In the genomic region with DNA sequence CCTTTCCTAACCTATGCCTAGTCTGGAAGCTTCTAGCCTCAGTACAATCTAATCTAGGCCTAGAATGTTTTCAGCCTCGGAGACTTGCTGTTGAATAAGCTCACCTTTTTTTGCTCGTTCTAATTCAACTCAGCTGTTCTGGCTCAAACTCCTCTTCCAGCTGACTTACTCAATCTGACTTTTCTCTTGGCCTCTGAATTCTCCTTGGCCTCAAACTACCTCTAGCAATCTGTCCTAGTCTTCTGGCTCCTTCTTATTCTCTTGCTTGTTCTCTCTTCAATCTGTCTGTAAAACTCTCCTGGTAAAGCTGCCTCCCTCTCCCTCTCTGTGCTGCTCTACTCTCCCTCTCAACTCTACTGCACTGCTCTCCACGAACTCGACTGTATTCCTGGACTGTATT, we compare ENCODE assay signal across 30 mouse cellular contexts. TPM values are rescaled to one million over a fixed set of nuclear protein-coding genes. Genes with fewer than 3 reads are reported as not detected.
DNase-seq lines count a peak whose midpoint lies in the region; ATAC-seq and TF ChIP-seq lines count a peak whose summit lies in the region.
"Had no signal": no experiment of that assay in that cellular context is flagged by ENCODE, and none has a peak within 500 bp of the region (broad histone marks: within the 10 kb centered on the region; RNA-seq: fewer than 3 reads in every experiment).

No protein-coding gene starts in this region.

- H3K4me2 ChIP-seq in embryonic facial prominence, embryonic 14.5 days (ENCODE audit: low read depth, low read length), result no peak overlapping the region
- no peak overlapping the region for H3K4me2 ChIP-seq in heart, embryonic 12.5 days
- H3K4me2 ChIP-seq in lung, postnatal 0 days (replicated peaks; ENCODE audit: low read depth, low read length), result no peak overlapping the region
- H3K4me2 ChIP-seq: embryonic facial prominence, embryonic 12.5 days; forebrain, embryonic 12.5 days; heart, embryonic 15.5 days; kidney, embryonic 15.5 days; limb, embryonic 15.5 days; liver, embryonic 13.5 days; neural tube, embryonic 15.5 days had no signal

- no peaks in the 10 kb centered on the region for H3K9me3 ChIP-seq in embryonic facial prominence, embryonic 14.5 days (ENCODE audit: control insufficient read depth, low read length)
- no peaks in the 10 kb centered on the region for H3K9me3 ChIP-seq in embryonic facial prominence, embryonic 10.5 days
- no peaks in the 10 kb centered on the region for H3K9me3 ChIP-seq in heart, embryonic 12.5 days (replicated peaks)
- no peaks in the 10 kb centered on the region for H3K9me3 ChIP-seq in lung, postnatal 0 days (ENCODE audit: low read length)
- H3K9me3 ChIP-seq: embryonic facial prominence, embryonic 12.5 days; forebrain, embryonic 12.5 days; heart, embryonic 15.5 days; kidney, embryonic 15.5 days; limb, embryonic 15.5 days; liver, embryonic 13.5 days; neural tube, embryonic 15.5 days had no signal

- no peak for ATAC-seq in embryonic facial prominence, embryonic 14.5 days (ENCODE audit: low read depth)
- ATAC-seq in heart, embryonic 12.5 days (ENCODE audit: insufficient number of reproducible peaks, low FRiP score), result no peak
- ATAC-seq in lung, postnatal 0 days, result no peak
- ATAC-seq: hindbrain, embryonic 16.5 days had no signal

- TF ChIP-seq EP300 in lung, postnatal 0 days (IDR thresholded peaks at IDR 0.05), result no peak

- no peak for TF ChIP-seq CTCF in lung, postnatal 0 days (IDR thresholded peaks at IDR 0.05)

- 46% methylated on average over 4 of the region's 4 CpGs for WGBS in embryonic facial prominence, embryonic 14.5 days
- WGBS in embryonic facial prominence, embryonic 10.5 days, result 79% methylated on average over 4 of the region's 4 CpGs
- 70% methylated on average over 4 of the region's 4 CpGs for WGBS in heart, embryonic 12.5 days
- WGBS in lung, postnatal 0 days, result 76% methylated on average over 4 of the region's 4 CpGs

- peak; percentile 41 for DNase-seq in embryonic facial prominence, embryonic 14.5 days (ENCODE audit: low spot score)
- DNase-seq in embryonic facial prominence, embryonic 10.5 days (ENCODE audit: low spot score), result no peak
- peak; percentile 27 for DNase-seq in heart, adult 8-10 months (ENCODE audit: low spot score)
- peak; percentile 52 for DNase-seq in lung, postnatal 0 days (ENCODE audit: low spot score)
- no peak for DNase-seq in lung, adult 18-20 months
- no peak for DNase-seq in right cerebral cortex, adult 2 months (ENCODE audit: low spot score in 2 of 2)
- no peak for DNase-seq in neural tube, embryonic 10.5 days (ENCODE audit: extremely low spot score, low spot score)
- DNase-seq: adrenal gland, postnatal 10 days; cerebellum, adult 11 months; cerebellum, adult 9-10 months; cerebellum, postnatal 36 days; kidney, adult 18-20 months; kidney, postnatal 25 days; liver, embryonic 13.5 days; lung, adult 2 months; lung, postnatal 14 days; midbrain, embryonic 14.5 days; right cerebral cortex, adult 18-20 months; right cerebral cortex, postnatal 4 days; thymus, adult 2 months; thymus, postnatal 36 days had no signal

- peaks cover 86% of the 10 kb centered on the region for H3K36me3 ChIP-seq in embryonic facial prominence, embryonic 14.5 days (ENCODE audit: control insufficient read depth, insufficient read depth, low read length)
- peaks cover 88% of the 10 kb centered on the region for H3K36me3 ChIP-seq in embryonic facial prominence, embryonic 10.5 days (replicated peaks)
- H3K36me3 ChIP-seq in heart, embryonic 12.5 days, result peaks cover 66% of the 10 kb centered on the region
- peaks cover 25% of the 10 kb centered on the region; the same call in 1 of the 2 replicates for H3K36me3 ChIP-seq in lung, postnatal 0 days (ENCODE audit: insufficient read depth, low read length)

- no peaks in the 10 kb centered on the region for H3K27me3 ChIP-seq in embryonic facial prominence, embryonic 14.5 days (replicated peaks; ENCODE audit: control insufficient read depth, insufficient read depth, low read length)
- H3K27me3 ChIP-seq in embryonic facial prominence, embryonic 10.5 days (replicated peaks; ENCODE audit: low read depth, poor library complexity, severe bottlenecking), result no peaks in the 10 kb centered on the region
- H3K27me3 ChIP-seq in heart, embryonic 12.5 days (replicated peaks), result no peaks in the 10 kb centered on the region
- no peaks in the 10 kb centered on the region for H3K27me3 ChIP-seq in lung, postnatal 0 days (replicated peaks; ENCODE audit: insufficient read depth, low read length)
- H3K27me3 ChIP-seq: CH12.LX; embryonic facial prominence, embryonic 12.5 days; forebrain, embryonic 12.5 days; heart, embryonic 15.5 days; kidney, embryonic 15.5 days; limb, embryonic 15.5 days; liver, embryonic 13.5 days; neural tube, embryonic 15.5 days had no signal

- H3K27ac ChIP-seq in embryonic facial prominence, embryonic 14.5 days (replicated peaks; ENCODE audit: low read depth, low read length), result no peak overlapping the region
- no peak overlapping the region for H3K27ac ChIP-seq in embryonic facial prominence, embryonic 10.5 days (replicated peaks)
- H3K27ac ChIP-seq in heart, embryonic 12.5 days (ENCODE audit: poor library complexity, severe bottlenecking), result no peak overlapping the region
- H3K27ac ChIP-seq in lung, postnatal 0 days (ENCODE audit: low read length), result no peak overlapping the region
- H3K27ac ChIP-seq: embryonic facial prominence, embryonic 12.5 days; forebrain, embryonic 12.5 days; heart, embryonic 15.5 days; limb, embryonic 15.5 days; liver, embryonic 13.5 days; neural tube, embryonic 15.5 days had no signal

- H3K4me3 ChIP-seq in embryonic facial prominence, embryonic 14.5 days (ENCODE audit: low read depth, low read length), result no peak overlapping the region
- H3K4me3 ChIP-seq in embryonic facial prominence, embryonic 10.5 days, result no peak overlapping the region
- no peak overlapping the region for H3K4me3 ChIP-seq in heart, embryonic 12.5 days
- no peak overlapping the region for H3K4me3 ChIP-seq in lung, postnatal 0 days (ENCODE audit: low read depth, low read length)
- H3K4me3 ChIP-seq: embryonic facial prominence, embryonic 12.5 days; forebrain, embryonic 12.5 days; heart, embryonic 15.5 days; kidney, embryonic 15.5 days; limb, embryonic 15.5 days; liver, embryonic 13.5 days; neural tube, embryonic 15.5 days had no signal

- H3K9ac ChIP-seq in embryonic facial prominence, embryonic 14.5 days (ENCODE audit: low read depth, low read length), result no peak overlapping the region
- no peak overlapping the region for H3K9ac ChIP-seq in heart, embryonic 12.5 days
- no peak overlapping the region for H3K9ac ChIP-seq in lung, postnatal 0 days (replicated peaks; ENCODE audit: low read depth)
- H3K9ac ChIP-seq: embryonic facial prominence, embryonic 12.5 days; forebrain, embryonic 12.5 days; heart, embryonic 15.5 days; kidney, embryonic 15.5 days; limb, embryonic 15.5 days; liver, embryonic 13.5 days; neural tube, embryonic 15.5 days had no signal

- H3K4me1 ChIP-seq in embryonic facial prominence, embryonic 14.5 days (ENCODE audit: control insufficient read depth, insufficient read depth, low read length), result no peaks in the 10 kb centered on the region
- peaks cover 16% of the 10 kb centered on the region for H3K4me1 ChIP-seq in embryonic facial prominence, embryonic 10.5 days
- H3K4me1 ChIP-seq in heart, embryonic 12.5 days (replicated peaks), result peaks cover 7% of the 10 kb centered on the region
- H3K4me1 ChIP-seq in lung, postnatal 0 days (ENCODE audit: insufficient read depth, low read depth, low read length), result peaks cover 5% of the 10 kb centered on the region; the same call in 1 of the 2 replicates
- H3K4me1 ChIP-seq: forebrain, embryonic 12.5 days; limb, embryonic 15.5 days; liver, embryonic 13.5 days; neural tube, embryonic 15.5 days had no signal

RNA-seq across cellular contexts. Expression of a gene that starts 35.6 kb away (rescaled TPM):
- polyA plus RNA-seq in embryonic facial prominence, embryonic 14.5 days (2014; fragmentation: Nextera tagmentation; extraction: Ambion mirVana), result 102 and 112 TPM in 2 replicates
- 83.0 and 94.0 TPM in 2 replicates for polyA plus RNA-seq in embryonic facial prominence, embryonic 10.5 days (2016; fragmentation: Nextera tagmentation; extraction: Ambion mirVana)
- total RNA-seq in heart, adult 8-10 months (2022), result 10 to 100 TPM; 11.7 to 13.5 (median 12.8) TPM
- 54.1 and 58.4 TPM in 2 replicates for polyA plus RNA-seq in heart, embryonic 12.5 days (2016; fragmentation: Nextera tagmentation; extraction: Ambion mirVana)
- 96.7 and 97.3 TPM in 2 replicates for polyA plus RNA-seq in lung, postnatal 0 days (2015; fragmentation: Nextera tagmentation; extraction: Ambion mirVana)

Comparison
In these comparisons a context has a peak if more than half of its experiments do, and no peak if none do; other contexts are left out.
1. DNase-seq: peak in embryonic facial prominence, embryonic 14.5 days (single experiment), heart, adult 8-10 months (single experiment) and lung, postnatal 0 days (single experiment); none in embryonic facial prominence, embryonic 10.5 days (single experiment), lung, adult 18-20 months (0 of 2), right cerebral cortex, adult 2 months (0 of 2) and neural tube, embryonic 10.5 days (single experiment).